Mouse (Mus musculus) myocyte (in vitro differentiated cells): ENCODE measurements around the gene Ank3. TPM values are rescaled to one million over a fixed set of nuclear protein-coding genes. Genes with fewer than 3 reads are reported as not detected.

Experiments used
- H3K27me3 ChIP-seq: one replicate; pipeline ENCODE4 v1.6.1; 2011; ENCODE audit not compliant: control insufficient read depth, insufficient read depth, insufficient read length
- H3K36me3 ChIP-seq: one replicate; pipeline ENCODE4 v1.6.1; 2011; ENCODE audit not compliant: control insufficient read depth, insufficient read depth
- H3K4me2 ChIP-seq: one replicate; pipeline ENCODE4 v1.6.1; 2011; ENCODE audit warnings: low read depth, control low read depth
- H3K4me3 ChIP-seq: one replicate; pipeline ENCODE4 v1.5.1; 2011; ENCODE audit warnings: mild to moderate bottlenecking, control low read depth, moderate library complexity
- H3K79me2 ChIP-seq: one replicate; pipeline ENCODE4 v1.6.1; 2011; ENCODE audit not compliant: control insufficient read depth, insufficient read depth
- H3ac ChIP-seq: one replicate; pipeline ENCODE4 v1.6.1; 2011; ENCODE audit not compliant: control insufficient read depth, insufficient read length
- CEBPB ChIP-seq: IDR thresholded peaks from 2 replicates; pipeline ENCODE4 v1.6.1; 2011; ENCODE audit warnings: mild to moderate bottlenecking, moderate library complexity; ENCODE audit not compliant: poor library complexity, insufficient read depth, severe bottlenecking
- E2F4 ChIP-seq: IDR thresholded peaks from one replicate; pipeline ENCODE4 v1.6.1; 2011; ENCODE audit warnings: mild to moderate bottlenecking, control low read depth, moderate library complexity; ENCODE audit not compliant: insufficient read depth
- MAX ChIP-seq: IDR thresholded peaks from one replicate; pipeline ENCODE4 v1.6.1; 2011; ENCODE audit warnings: low read depth, mild to moderate bottlenecking, control low read depth
- MYOD1 ChIP-seq, 3 experiments: IDR thresholded peaks; one replicate each; pipeline ENCODE4 v1.6.1; 2011; ENCODE audit warnings: control low read depth in 2 of 3, low read depth in 2 of 3, mild to moderate bottlenecking in 2 of 3, moderate library complexity in 1 of 3; ENCODE audit not compliant: insufficient read length in 2 of 3, control insufficient read depth in 1 of 3
- MYOG ChIP-seq, 3 experiments: IDR thresholded peaks; one replicate each; pipeline ENCODE4 v1.6.1; 2011; ENCODE audit warnings: control low read depth in 2 of 3, low read depth in 2 of 3, mild to moderate bottlenecking in 2 of 3; ENCODE audit not compliant: insufficient read length in 2 of 3, control insufficient read depth in 1 of 3, insufficient read depth in 1 of 3
- POLR2A ChIP-seq: IDR thresholded peaks from one replicate; pipeline ENCODE4 v1.6.1; 2011; ENCODE audit warnings: low read depth, mild to moderate bottlenecking, control low read depth, moderate library complexity; ENCODE audit not compliant: insufficient read length
- POLR2AphosphoS2 ChIP-seq: IDR thresholded peaks from one replicate; pipeline ENCODE4 v1.6.1; 2011; ENCODE audit warnings: low read depth, control low read depth; ENCODE audit not compliant: insufficient read length
- REST ChIP-seq: IDR thresholded peaks from one replicate; pipeline ENCODE4 v1.6.1; 2011; ENCODE audit warnings: mild to moderate bottlenecking, control low read depth, moderate library complexity; ENCODE audit not compliant: insufficient read depth, insufficient read length
- SRF ChIP-seq: IDR thresholded peaks from one replicate; pipeline ENCODE4 v1.6.1; 2011; ENCODE audit warnings: low read depth; ENCODE audit not compliant: control insufficient read depth, insufficient read length
- TCF12 ChIP-seq: IDR thresholded peaks from one replicate; pipeline ENCODE4 v1.6.1; 2011; ENCODE audit warnings: mild to moderate bottlenecking, control low read depth; ENCODE audit not compliant: poor library complexity, insufficient read depth, severe bottlenecking
- TCF3 ChIP-seq: IDR thresholded peaks from one replicate; pipeline ENCODE4 v1.6.1; 2011; ENCODE audit warnings: low read depth, control low read depth; ENCODE audit not compliant: insufficient read length
- USF1 ChIP-seq: IDR thresholded peaks from one replicate; pipeline ENCODE4 v1.6.1; 2011; ENCODE audit warnings: low read depth, mild to moderate bottlenecking, control low read depth, moderate library complexity
- polyA plus RNA-seq: library from polyadenylated mRNA; unstranded; fragments of >200 nt; fragmentation: generic; extraction: Trizol; gene quantifications from one replicate; pipeline ENCODE4 v1.2.1, GENCODE M21; 2012; ENCODE audit warnings: missing spikeins

Gene Ank3
- polyA plus RNA-seq, 1 experiment, result 5.5 TPM

DNA sequence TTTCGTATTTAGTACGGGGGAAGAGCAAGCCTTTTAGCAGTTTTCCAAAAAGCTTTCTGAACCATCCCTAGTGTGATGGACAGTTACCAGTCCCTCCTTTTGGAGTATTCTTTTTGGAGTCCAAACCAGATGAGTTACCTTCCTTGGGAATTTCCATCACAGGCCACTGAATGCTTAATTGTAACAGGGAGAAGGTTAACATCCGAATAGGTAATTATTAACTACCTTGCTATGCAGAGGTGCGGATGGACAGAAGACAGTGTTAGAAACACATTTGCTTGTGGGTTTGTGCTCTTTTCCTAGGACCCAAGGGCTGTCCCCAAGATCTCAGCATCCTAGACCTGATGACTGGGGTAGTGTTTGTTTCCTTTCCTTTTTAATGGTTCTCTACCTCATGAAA is 150.6 kb downstream of the Ank3 start:
- no peaks in the 10 kb centered on the region for H3K36me3 ChIP-seq
- H3K4me3 ChIP-seq, result no peak overlapping the region
- no peak overlapping the region for H3K4me2 ChIP-seq
- no peak for TF ChIP-seq TCF12
- no peak for TF ChIP-seq MAX
- TF ChIP-seq SRF, result no peak
- TF ChIP-seq MYOG (IDR thresholded peaks at IDR 0.05; ENCODE audit: control insufficient read depth in 1 of 3, insufficient read depth in 1 of 3, insufficient read length in 2 of 3, low read depth in 2 of 3), result no peak
- no peak for TF ChIP-seq MYOD1 (IDR thresholded peaks at IDR 0.05; ENCODE audit: control insufficient read depth in 1 of 3, insufficient read length in 2 of 3, low read depth in 2 of 3)
- no peak for TF ChIP-seq CEBPB
- no peak for TF ChIP-seq REST
- TF ChIP-seq POLR2A, result no peak
- TF ChIP-seq E2F4, result no peak
- no peak for TF ChIP-seq POLR2AphosphoS2
- TF ChIP-seq TCF3, result no peak
- TF ChIP-seq USF1, result no peak
- H3ac ChIP-seq, result no peak overlapping the region
- H3K79me2 ChIP-seq, result no peaks in the 10 kb centered on the region
- no peaks in the 10 kb centered on the region for H3K27me3 ChIP-seq

DNA sequence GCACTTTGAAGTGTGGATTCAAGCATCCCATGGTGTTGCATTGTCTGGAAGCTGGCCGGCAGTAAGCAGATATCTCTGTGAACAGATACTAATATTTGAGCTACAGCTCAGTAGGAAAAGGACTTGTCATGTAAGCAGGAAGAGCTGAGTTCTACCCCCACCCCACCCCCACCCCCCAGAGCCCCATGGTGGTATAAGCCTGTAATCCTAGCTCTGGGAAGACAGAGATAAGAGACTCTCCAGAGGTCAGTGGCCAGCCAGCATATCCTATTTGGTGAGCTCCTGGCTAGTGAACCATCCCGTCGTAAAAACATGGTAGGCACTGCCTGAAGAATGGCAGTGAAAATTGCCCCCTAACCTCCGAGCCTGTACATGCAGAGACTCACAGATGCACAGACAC is 152.3 kb downstream of the Ank3 start:
- Histone ChIP-seq H3K79me2 (no peaks in the 10 kb centered on the region), H3ac (no peak overlapping the region), H3K36me3 (no peaks in the 10 kb centered on the region), H3K4me3 (no peak overlapping the region), H3K4me2 (no peak overlapping the region), H3K27me3 (no peaks in the 10 kb centered on the region)
- TF ChIP-seq TCF12 (no peak), POLR2A (no peak), SRF (no peak), E2F4 (no peak), MYOG (IDR thresholded peaks at IDR 0.05; ENCODE audit: control insufficient read depth in 1 of 3, insufficient read depth in 1 of 3, insufficient read length in 2 of 3, low read depth in 2 of 3) (no peak), TCF3 (no peak), POLR2AphosphoS2 (no peak), CEBPB (no peak), MYOD1 (IDR thresholded peaks at IDR 0.05; ENCODE audit: control insufficient read depth in 1 of 3, insufficient read length in 2 of 3, low read depth in 2 of 3) (no peak), REST (no peak)

DNA sequence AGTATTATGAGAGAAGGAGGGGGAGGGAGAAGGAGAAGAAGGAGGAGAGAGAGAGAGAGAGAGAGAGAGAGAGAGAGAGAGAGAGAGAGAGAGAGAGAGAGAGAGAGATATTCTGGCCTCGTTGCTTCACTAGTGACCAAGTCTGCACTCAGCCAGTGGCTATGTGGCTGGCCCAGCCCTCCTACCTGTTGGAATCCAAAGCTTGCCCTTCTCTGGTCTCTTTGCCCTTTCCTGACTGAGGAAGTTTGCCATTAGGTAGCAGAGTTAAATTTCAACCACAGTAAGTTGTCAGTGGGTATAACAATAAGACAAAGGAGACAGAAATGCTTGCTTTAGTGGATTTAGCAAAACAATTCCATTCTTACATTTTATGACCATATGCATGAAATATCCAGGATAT is 154.5 kb downstream of the Ank3 start:
- H3K79me2 ChIP-seq, result no peaks in the 10 kb centered on the region
- no peak for TF ChIP-seq MAX
- TF ChIP-seq USF1, result no peak
- TF ChIP-seq POLR2A, result no peak
- TF ChIP-seq MYOG (IDR thresholded peaks at IDR 0.05; ENCODE audit: control insufficient read depth in 1 of 3, insufficient read depth in 1 of 3, insufficient read length in 2 of 3, low read depth in 2 of 3), result no peak
- TF ChIP-seq E2F4, result no peak
- no peak for TF ChIP-seq POLR2AphosphoS2
- TF ChIP-seq MYOD1 (IDR thresholded peaks at IDR 0.05; ENCODE audit: control insufficient read depth in 1 of 3, insufficient read length in 2 of 3, low read depth in 2 of 3), result no peak
- TF ChIP-seq REST, result no peak
- no peak for TF ChIP-seq TCF12
- H3ac ChIP-seq, result no peak overlapping the region
- no peak overlapping the region for H3K4me3 ChIP-seq
- no peaks in the 10 kb centered on the region for H3K36me3 ChIP-seq
- no peak overlapping the region for H3K4me2 ChIP-seq
- H3K27me3 ChIP-seq, result no peaks in the 10 kb centered on the region

DNA sequence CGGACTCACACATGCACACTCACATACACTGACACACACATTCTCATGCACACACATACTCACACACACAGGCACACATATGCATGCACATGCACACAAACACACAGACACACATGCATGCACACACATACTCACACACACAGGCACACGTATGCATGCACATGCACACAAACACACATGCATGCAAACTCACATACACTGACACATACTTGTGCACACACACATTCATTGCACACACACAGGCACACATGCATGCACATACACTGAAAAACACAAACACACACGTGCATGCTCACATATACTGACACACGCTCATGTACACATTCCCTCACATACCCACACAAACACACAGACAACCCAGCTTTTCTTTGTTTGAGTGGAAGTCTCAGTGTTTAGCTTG is 157.0 kb downstream of the Ank3 start:
- TF ChIP-seq MYOG (IDR thresholded peaks at IDR 0.05; ENCODE audit: control insufficient read depth in 1 of 3, insufficient read depth in 1 of 3, insufficient read length in 2 of 3, low read depth in 2 of 3) (no peak), SRF (no peak), CEBPB (no peak), POLR2AphosphoS2 (no peak), TCF3 (no peak), POLR2A (no peak), REST (no peak), TCF12 (no peak), USF1 (no peak), MAX (no peak), E2F4 (no peak), MYOD1 (IDR thresholded peaks at IDR 0.05; ENCODE audit: control insufficient read depth in 1 of 3, insufficient read length in 2 of 3, low read depth in 2 of 3) (no peak)

More for the DNA sequence above, 157.0 kb downstream of the Ank3 start:
- Histone ChIP-seq H3K4me2 (no peak overlapping the region), H3K4me3 (no peak overlapping the region), H3ac (no peak overlapping the region), H3K36me3 (no peaks in the 10 kb centered on the region), H3K27me3 (no peaks in the 10 kb centered on the region), H3K79me2 (no peaks in the 10 kb centered on the region)
